Mouse (Mus musculus): ENCODE results near the gene Ankrd13a.

- no peak for TF ChIP-seq CTCF (IDR thresholded peaks at IDR 0.05; ENCODE audit: low read depth)
- no peak for TF ChIP-seq EP300 (IDR thresholded peaks at IDR 0.05; ENCODE audit: low read depth)
Observed at GRCm38 (mm10) chr5:114771796-114772195, 2.7 kb upstream of the Ankrd13a start.

All from heart, postnatal 0 days (tissue).